Mouse (Mus musculus): ENCODE data around the gene Tomm20l.

Gene Tomm20l

DNA sequence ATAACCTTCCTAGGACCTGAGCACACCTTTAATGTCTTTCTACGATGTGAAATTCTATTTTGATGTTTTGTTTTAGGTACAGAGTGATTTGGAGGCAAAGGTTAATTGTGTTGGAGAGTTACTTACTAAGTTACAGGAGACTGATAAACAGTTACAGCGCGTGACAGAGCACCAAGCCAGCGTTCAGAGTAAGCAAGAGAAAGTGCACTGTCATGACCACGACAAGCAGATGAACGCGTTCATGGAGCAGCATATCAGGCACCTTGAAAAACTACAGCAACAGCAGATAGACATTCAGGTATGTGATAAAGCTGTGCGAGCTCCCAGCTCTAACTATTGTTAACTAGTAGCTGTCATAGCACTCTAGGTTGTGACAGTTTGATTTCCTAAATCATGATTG lies 38.9 kb downstream of the Tomm20l start:
- DNase-seq (ENCODE audit: low read depth, low spot score) = no peak

DNA sequence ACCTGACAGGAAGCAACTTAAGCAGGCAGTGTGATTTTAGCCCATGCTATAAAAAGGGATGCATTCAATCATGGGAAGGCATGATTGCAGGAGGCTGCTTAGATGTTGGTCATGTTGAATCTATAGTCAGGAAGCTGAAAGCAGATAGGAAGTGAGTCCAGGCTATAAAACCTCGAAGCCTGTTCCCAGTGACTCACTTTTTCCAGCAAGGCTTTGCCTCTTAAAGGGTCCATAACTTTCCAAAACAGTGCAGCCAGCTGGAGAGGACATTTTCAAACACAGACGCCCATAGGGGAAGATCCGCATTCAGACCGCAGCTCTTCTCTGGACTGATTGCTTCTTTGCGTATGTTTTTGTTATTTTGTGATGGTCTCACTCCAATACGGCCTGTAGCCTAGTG lies 43.8 kb downstream of the Tomm20l start:
- no peak for DNase-seq (ENCODE audit: low read depth, low spot score)

DNA sequence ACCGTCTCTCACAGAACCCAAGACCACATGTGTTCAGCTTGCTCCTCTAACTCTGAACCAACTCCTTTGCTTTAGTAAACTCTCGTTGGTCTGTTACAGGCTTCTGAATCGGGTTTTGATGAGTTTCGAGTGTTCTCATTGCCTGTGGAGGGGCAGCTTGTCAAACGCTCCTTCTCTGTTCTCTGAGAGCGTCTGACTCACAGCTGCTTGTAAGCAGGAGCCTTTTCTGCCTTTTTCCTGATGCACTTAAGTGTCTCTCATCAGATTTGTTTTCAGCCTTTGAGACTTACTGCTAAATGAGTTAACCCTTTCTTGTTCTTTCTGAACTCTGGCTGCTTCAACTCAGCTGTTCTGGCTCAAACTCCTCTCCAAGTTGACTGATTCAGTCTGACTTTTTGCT lies 46.7 kb downstream of the Tomm20l start:
- DNase-seq (ENCODE audit: low read depth, low spot score) = no peak

GRCm38 (mm10) chr12:71164410-71164809 lies 53.2 kb downstream of the Tomm20l start:
- no peak for DNase-seq (ENCODE audit: low read depth, low spot score)

GRCm38 (mm10) chr12:71169911-71170310 lies 58.7 kb downstream of the Tomm20l start:
- no peak for DNase-seq (ENCODE audit: low read depth, low spot score)

Data from retina, adult 2 months (tissue).